Mouse (Mus musculus): Measurements from ENCODE around the gene Zkscan17. TPM values are rescaled to one million over a fixed set of nuclear protein-coding genes. Genes with fewer than 3 reads are reported as not detected.

The Zkscan17 gene
- polyA plus RNA-seq, 1 experiment = 63.0 TPM

DNA sequence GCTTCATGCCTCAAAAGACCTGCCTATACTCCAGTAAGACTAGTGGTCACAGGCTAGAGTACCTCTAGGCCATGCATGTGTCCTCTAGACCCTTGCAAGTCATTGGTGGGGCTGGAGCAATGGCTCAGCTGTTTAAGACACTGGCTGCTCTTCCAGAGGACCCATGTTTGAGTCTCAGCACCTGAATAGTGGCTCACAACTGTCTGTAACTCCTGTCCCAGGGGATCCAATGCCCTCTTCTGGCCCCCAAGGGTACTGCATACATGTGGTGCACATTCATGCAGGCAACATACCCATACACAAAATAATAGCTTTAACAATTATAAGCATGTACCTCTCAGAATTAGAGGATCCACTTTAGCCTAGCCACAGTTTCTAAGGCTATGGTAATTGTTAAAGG is 83.4 kb downstream of the Zkscan17 start:
- no peak for TF ChIP-seq GATA1 (IDR thresholded peaks at IDR 0.05; ENCODE audit: low read length)

DNA sequence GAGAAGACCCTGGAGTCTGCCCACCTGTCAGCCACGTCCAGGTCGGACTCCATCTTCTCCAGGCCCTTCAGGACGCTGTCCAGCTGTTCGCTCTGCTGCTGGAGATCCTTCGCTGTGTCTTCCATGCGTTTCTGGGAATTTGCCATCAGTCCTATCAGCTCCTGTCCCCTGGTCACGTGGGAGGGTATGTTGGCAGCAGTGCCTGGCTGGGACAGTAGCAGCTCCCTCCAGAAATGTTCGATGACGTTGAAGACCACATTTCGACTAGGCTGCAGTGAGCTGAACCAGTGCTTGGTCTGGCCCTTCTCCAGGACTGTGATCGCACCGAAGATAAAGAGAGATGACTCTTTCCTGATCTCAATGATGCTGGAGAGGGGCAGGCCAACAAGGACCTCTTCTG is 88.6 kb downstream of the Zkscan17 start:
- no peak for TF ChIP-seq GATA1 (IDR thresholded peaks at IDR 0.05; ENCODE audit: low read length)

Other genes with a start within 250 kb of the Zkscan17 start
- not detected in 2 replicates for gene Wnt3a, start 236.0 kb downstream of the Zkscan17 start, polyA plus RNA-seq (2012)
- not detected in 2 replicates for gene Wnt9a, start 219.8 kb downstream of the Zkscan17 start, polyA plus RNA-seq (2012)
- not detected in 2 replicates for gene Prss38, start 151.1 kb downstream of the Zkscan17 start, polyA plus RNA-seq (2012)
- 9.9 and 12.4 TPM in 2 replicates for gene Jmjd4, start 76.7 kb downstream of the Zkscan17 start, polyA plus RNA-seq (2012)
- gene Snap47, start 75.6 kb downstream of the Zkscan17 start, polyA plus RNA-seq (2012) = 9.7 and 14.5 TPM in 2 replicates
- 0.04 and 0.09 TPM in 2 replicates for gene Zfp867, start 54.3 kb downstream of the Zkscan17 start, polyA plus RNA-seq (2012)
- gene Nlrp3, start 14.8 kb upstream of the Zkscan17 start, polyA plus RNA-seq (2012) = not detected in 2 replicates
- not detected in 2 replicates for gene Olfr222, start 49.5 kb upstream of the Zkscan17 start, polyA plus RNA-seq (2012)
- not detected in 2 replicates for gene Olfr223, start 66.5 kb upstream of the Zkscan17 start, polyA plus RNA-seq (2012)
- gene Mprip, start 134.6 kb upstream of the Zkscan17 start, polyA plus RNA-seq (2012) = 48.1 and 53.1 TPM in 2 replicates